In the genomic region with DNA sequence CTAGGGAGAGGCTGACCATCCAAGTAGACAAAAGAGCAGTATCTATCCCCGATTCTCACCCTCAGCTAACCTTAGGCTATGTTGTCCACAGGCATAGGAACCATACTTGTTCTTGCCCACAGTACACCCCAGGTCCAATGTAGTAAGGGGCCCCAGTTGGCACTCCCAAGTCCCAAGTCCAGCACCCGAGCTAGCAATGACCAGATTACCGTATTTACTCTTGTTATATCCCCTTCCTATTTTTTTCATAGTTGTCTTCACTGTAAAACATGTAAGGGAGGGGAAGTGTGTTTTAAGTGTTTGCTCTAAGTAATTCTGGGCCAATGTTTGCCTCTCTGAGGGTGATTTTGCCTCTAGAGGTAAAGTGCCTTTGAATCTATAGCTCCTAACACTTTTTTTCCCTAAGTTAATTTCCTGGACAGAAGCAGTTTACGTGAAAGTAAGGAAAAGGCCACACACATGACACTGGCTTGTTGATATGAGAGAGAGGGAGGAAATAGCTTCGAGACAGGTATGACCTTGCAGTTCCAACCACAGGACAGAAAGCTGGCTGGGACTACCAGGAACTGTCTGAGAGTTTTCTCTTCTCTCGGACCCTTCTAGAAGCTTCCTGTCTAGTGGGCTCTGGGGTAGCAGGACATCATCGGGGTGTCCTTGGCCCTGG, we compare ENCODE assay signal across 17 mouse cellular contexts. TPM values are rescaled to one million over a fixed set of nuclear protein-coding genes. Genes with fewer than 3 reads are reported as not detected.
DNase-seq lines count a peak whose midpoint lies in the region; ATAC-seq and TF ChIP-seq lines count a peak whose summit lies in the region.
"Had no signal": no experiment of that assay in that cellular context is flagged by ENCODE, and none has a peak within 500 bp of the region (broad histone marks: within the 10 kb centered on the region; RNA-seq: fewer than 3 reads in every experiment).

A gene (minus strand): TSS at position 140 of the 664 bp plus-strand sequence.

- no peak within 1 kb of the TSS for H3K4me3 ChIP-seq in lung, postnatal 0 days (ENCODE audit: low read depth, low read length)
- no peak within 1 kb of the TSS for H3K4me3 ChIP-seq in lung, adult 2 months (replicated peaks; ENCODE audit: extremely low read depth, low read depth, low read length)
- no peak within 1 kb of the TSS for H3K4me3 ChIP-seq in kidney, embryonic 16.5 days (ENCODE audit: low read length)
- H3K4me3 ChIP-seq in liver, embryonic 13.5 days (replicated peaks) = peak within 1 kb of the TSS; percentile 44
- H3K4me3 ChIP-seq in stomach, postnatal 0 days (ENCODE audit: low read depth, low read length) = peak within 1 kb of the TSS; percentile 33
- H3K4me3 ChIP-seq: megakaryocyte, embryonic 14.5 days; neural tube, embryonic 12.5 days had no signal

- no peaks in the 10 kb centered on the region for H3K9me3 ChIP-seq in lung, postnatal 0 days (ENCODE audit: low read length)
- H3K9me3 ChIP-seq in kidney, embryonic 16.5 days (ENCODE audit: low read length) = no peaks in the 10 kb centered on the region
- H3K9me3 ChIP-seq in liver, embryonic 13.5 days (replicated peaks) = no peaks in the 10 kb centered on the region
- no peaks in the 10 kb centered on the region for H3K9me3 ChIP-seq in stomach, postnatal 0 days (ENCODE audit: control insufficient read depth, low read length)
- H3K9me3 ChIP-seq: megakaryocyte, embryonic 14.5 days; neural tube, embryonic 12.5 days had no signal

- H3K27ac ChIP-seq in lung, postnatal 0 days (ENCODE audit: low read length) = no peak within 1 kb of the TSS
- H3K27ac ChIP-seq in kidney, embryonic 16.5 days (ENCODE audit: low read length) = 0 out of 2 replicates have a peak within 1 kb of the TSS, but pooled peaks have one; percentile 1
- peak within 1 kb of the TSS; percentile 39 for H3K27ac ChIP-seq in liver, embryonic 13.5 days
- peak within 1 kb of the TSS; percentile 88 for H3K27ac ChIP-seq in stomach, postnatal 0 days (replicated peaks)
- H3K27ac ChIP-seq: neural tube, embryonic 12.5 days had no signal

- H3K36me3 ChIP-seq in lung, postnatal 0 days (ENCODE audit: insufficient read depth, low read length) = no peaks in the 10 kb centered on the region
- no peaks in the 10 kb centered on the region for H3K36me3 ChIP-seq in kidney, embryonic 16.5 days (ENCODE audit: insufficient read depth, low read length)
- H3K36me3 ChIP-seq in liver, embryonic 13.5 days = no peaks in the 10 kb centered on the region
- H3K36me3 ChIP-seq in stomach, postnatal 0 days (ENCODE audit: control insufficient read depth, insufficient read depth, low read length) = no peaks in the 10 kb centered on the region
- H3K36me3 ChIP-seq: neural tube, embryonic 12.5 days had no signal

- peak; percentile 37 for ATAC-seq in lung, postnatal 0 days
- no peak for ATAC-seq in kidney, embryonic 16.5 days (ENCODE audit: low FRiP score, low TSS enrichment)
- peak; percentile 64 for ATAC-seq in liver, embryonic 13.5 days (ENCODE audit: low read depth)
- peak; percentile 94 for ATAC-seq in stomach, postnatal 0 days (ENCODE audit: low FRiP score, low TSS enrichment)
- ATAC-seq in activated CD4-positive, CD25-positive, alpha-beta regulatory T cell, adult 4 months = no peak
- no peak for ATAC-seq in megakaryocyte progenitor cell, adult 5-6 weeks (replicated peaks; ENCODE audit: poor library complexity)
- ATAC-seq: hindbrain, embryonic 16.5 days had no signal

- WGBS in lung, postnatal 0 days = 37% methylated on average over 7 of the region's 7 CpGs
- 42% methylated on average over 7 of the region's 7 CpGs for WGBS in lung, adult 2 months
- 55% methylated on average over 7 of the region's 7 CpGs for WGBS in kidney, embryonic 16.5 days
- WGBS in liver, embryonic 13.5 days (ENCODE audit: insufficient replicate concordance) = 46% methylated on average over 7 of the region's 7 CpGs
- 46% methylated on average over 7 of the region's 7 CpGs for WGBS in stomach, postnatal 0 days

- no peak for TF ChIP-seq POLR2A in lung, adult 2 months (IDR thresholded peaks at IDR 0.05; ENCODE audit: borderline replicate concordance, extremely low read depth, low read depth, low read length)

- H3K4me1 ChIP-seq in lung, postnatal 0 days (ENCODE audit: insufficient read depth, low read depth, low read length) = no peaks in the 10 kb centered on the region
- H3K4me1 ChIP-seq in lung, adult 2 months (ENCODE audit: control insufficient read depth, insufficient read depth, low read length) = no peaks in the 10 kb centered on the region
- H3K4me1 ChIP-seq in kidney, embryonic 16.5 days (ENCODE audit: insufficient read depth, low read length) = peaks cover 9% of the 10 kb centered on the region
- H3K4me1 ChIP-seq in liver, embryonic 13.5 days (replicated peaks) = 0 out of 2 replicates have a peak, but pooled peaks cover 9% of the 10 kb centered on the region
- no peaks in the 10 kb centered on the region for H3K4me1 ChIP-seq in stomach, postnatal 0 days (replicated peaks; ENCODE audit: control insufficient read depth, insufficient read depth)
- H3K4me1 ChIP-seq: neural tube, embryonic 12.5 days had no signal

- no peak for TF ChIP-seq EP300 in lung, postnatal 0 days (IDR thresholded peaks at IDR 0.05)
- no peak for TF ChIP-seq EP300 in stomach, postnatal 0 days (optimal IDR thresholded peaks at IDR 0.05)

- H3K27me3 ChIP-seq in lung, postnatal 0 days (replicated peaks; ENCODE audit: insufficient read depth, low read length) = no peaks in the 10 kb centered on the region
- no peaks in the 10 kb centered on the region for H3K27me3 ChIP-seq in kidney, embryonic 16.5 days (ENCODE audit: insufficient read depth, low read length)
- no peaks in the 10 kb centered on the region for H3K27me3 ChIP-seq in liver, embryonic 13.5 days
- H3K27me3 ChIP-seq in stomach, postnatal 0 days (ENCODE audit: control insufficient read depth, insufficient read depth, low read length) = no peaks in the 10 kb centered on the region
- H3K27me3 ChIP-seq: neural tube, embryonic 12.5 days had no signal

- TF ChIP-seq CTCF in lung, postnatal 0 days (IDR thresholded peaks at IDR 0.05) = no peak
- no peak for TF ChIP-seq CTCF in lung, adult 2 months (IDR thresholded peaks at IDR 0.05; ENCODE audit: insufficient read depth, low read length)
- TF ChIP-seq CTCF in stomach, postnatal 0 days (IDR thresholded peaks at IDR 0.05; ENCODE audit: low read depth) = no peak

- no peak within 1 kb of the TSS for H3K4me2 ChIP-seq in lung, postnatal 0 days (replicated peaks; ENCODE audit: low read depth, low read length)
- no peak within 1 kb of the TSS for H3K4me2 ChIP-seq in kidney, embryonic 16.5 days (replicated peaks; ENCODE audit: low read depth, low read length)
- peak within 1 kb of the TSS; percentile 48 for H3K4me2 ChIP-seq in liver, embryonic 13.5 days
- peak within 1 kb of the TSS; percentile 33 for H3K4me2 ChIP-seq in stomach, postnatal 0 days (replicated peaks; ENCODE audit: low read depth)
- H3K4me2 ChIP-seq: neural tube, embryonic 12.5 days had no signal

- DNase-seq in lung, postnatal 0 days (ENCODE audit: low spot score) = peak; percentile 65
- DNase-seq in lung, adult 2 months = no peak
- no peak for DNase-seq in liver, embryonic 13.5 days
- DNase-seq in stomach, postnatal 0 days (ENCODE audit: low spot score) = peak; percentile 79
- DNase-seq in heart, adult 9 months (ENCODE audit: low spot score in 2 of 2) = no peak
- DNase-seq: cerebellum, postnatal 14 days; gastrocnemius, postnatal 10 days; thymus, postnatal 14 days had no signal

- H3K9ac ChIP-seq in lung, postnatal 0 days (replicated peaks; ENCODE audit: low read depth) = no peak within 1 kb of the TSS
- no peak within 1 kb of the TSS for H3K9ac ChIP-seq in kidney, embryonic 16.5 days (replicated peaks; ENCODE audit: low read length)
- peak within 1 kb of the TSS; percentile 53; the same call in 1 of the 2 replicates for H3K9ac ChIP-seq in liver, embryonic 13.5 days
- H3K9ac ChIP-seq in stomach, postnatal 0 days (ENCODE audit: low read length) = peak within 1 kb of the TSS; percentile 56
- H3K9ac ChIP-seq: neural tube, embryonic 12.5 days had no signal

RNA-seq across cellular contexts. Expression of the gene that starts here (rescaled TPM):
- 0.05 and 0.10 TPM in 2 replicates for polyA plus RNA-seq in lung, postnatal 0 days (2015; fragmentation: Nextera tagmentation; extraction: Ambion mirVana)
- 0.63 and 0.66 TPM in 2 replicates for polyA plus RNA-seq in lung, adult 2 months (2012; rRNA removed)
- 0.39 and 0.46 TPM in 2 replicates for polyA plus RNA-seq in kidney, embryonic 16.5 days (2015; fragmentation: Nextera tagmentation; extraction: Ambion mirVana)
- polyA plus RNA-seq in liver, embryonic 13.5 days (2015; fragmentation: Nextera tagmentation; extraction: Ambion mirVana) = 2.6 and 2.8 TPM in 2 replicates
- 10.6 and 13.6 TPM in 2 replicates for polyA plus RNA-seq in stomach, postnatal 0 days (2015; fragmentation: Nextera tagmentation; extraction: Ambion mirVana)
- not detected for polyA plus RNA-seq in activated CD4-positive, CD25-positive, alpha-beta regulatory T cell, adult 4 months (2017; shearing (Covaris generic))
- total RNA-seq in megakaryocyte progenitor cell, adult 5-6 weeks (2015) = not detected in 2 replicates
- total RNA-seq in megakaryocyte progenitor cell, adult 5-6 weeks (2017) = not detected in 2 replicates
- total RNA-seq: gastrocnemius, postnatal 10 days; heart, adult 8-10 months; heart, postnatal 10 days; layer of hippocampus, adult 8-10 months had no signal
- polyA plus RNA-seq: hindbrain, embryonic 16.5 days; neural tube, embryonic 12.5 days had no signal

Comparison
In these comparisons a context has a peak if more than half of its experiments do, and no peak if none do; other contexts are left out.
1. Peak in DNase-seq and ATAC-seq in lung, postnatal 0 days; RNA of the gene not detected or under 1 TPM.
2. ATAC-seq: peak in liver, embryonic 13.5 days (single experiment) and stomach, postnatal 0 days (single experiment); none in kidney, embryonic 16.5 days (single experiment), activated CD4-positive, CD25-positive, alpha-beta regulatory T cell, adult 4 months (single experiment) and megakaryocyte progenitor cell, adult 5-6 weeks (single experiment).
3. H3K4me2 ChIP-seq: peak in liver, embryonic 13.5 days (single experiment) and stomach, postnatal 0 days (single experiment); none in lung, postnatal 0 days (single experiment) and kidney, embryonic 16.5 days (single experiment).
4. H3K4me3 ChIP-seq: peak in liver, embryonic 13.5 days (single experiment) and stomach, postnatal 0 days (single experiment); none in lung, postnatal 0 days (single experiment), lung, adult 2 months (single experiment) and kidney, embryonic 16.5 days (single experiment).
5. H3K9ac ChIP-seq: peak in liver, embryonic 13.5 days (single experiment) and stomach, postnatal 0 days (single experiment); none in lung, postnatal 0 days (single experiment) and kidney, embryonic 16.5 days (single experiment).